ENCODE assay signal across 8 mouse cellular contexts in the genomic region with DNA sequence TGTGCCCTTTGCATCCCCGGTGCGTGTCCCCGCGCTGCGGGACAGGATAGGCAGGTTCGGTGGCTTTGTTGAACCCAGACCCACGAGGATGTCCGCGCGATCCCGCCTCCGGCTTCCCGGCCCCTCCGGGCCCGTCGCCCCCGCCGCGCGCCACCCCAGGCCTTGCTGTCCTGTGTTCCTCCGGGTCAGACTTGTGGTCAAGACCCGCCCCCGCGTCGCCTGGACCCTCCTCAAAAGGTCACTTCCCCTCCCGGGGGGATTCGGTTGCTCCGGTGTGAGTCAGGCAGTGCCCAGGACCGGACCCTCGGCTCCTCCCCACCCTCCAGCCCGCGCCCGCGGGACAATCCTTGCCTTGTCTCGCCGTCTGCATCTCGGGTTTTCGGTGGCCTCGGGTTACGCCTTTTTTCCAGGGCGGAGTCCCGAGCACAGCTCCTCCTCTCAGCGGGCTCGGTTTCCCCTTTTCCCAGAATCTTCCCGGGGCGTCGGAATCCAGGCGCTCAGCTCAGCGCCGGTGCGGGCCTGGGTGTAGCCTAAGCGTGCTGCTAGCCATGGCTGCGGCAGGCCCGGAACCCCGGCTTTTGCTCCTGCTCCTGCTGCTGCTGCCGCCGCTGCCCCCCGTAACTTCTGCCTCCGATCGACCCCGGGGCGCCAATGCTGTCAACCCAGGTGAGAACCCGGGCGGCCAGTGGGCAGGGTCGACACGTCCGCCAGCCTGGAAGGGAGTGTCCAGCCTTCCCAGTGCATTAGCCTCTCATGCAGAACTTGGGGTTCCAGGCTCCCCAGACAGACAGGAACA. TPM values are rescaled to one million over a fixed set of nuclear protein-coding genes. Genes with fewer than 3 reads are reported as not detected.
DNase-seq lines count a peak whose midpoint lies in the region; ATAC-seq and TF ChIP-seq lines count a peak whose summit lies in the region.

No protein-coding gene starts in this region.

- TF ChIP-seq CTCF in liver, postnatal 0 days (IDR thresholded peaks at IDR 0.05; ENCODE audit: low read depth), result no peak

- under 1% methylated on average over 64 of the region's 67 CpGs for WGBS in forebrain, embryonic 14.5 days
- 1% methylated on average over 65 of the region's 67 CpGs for WGBS in liver, postnatal 0 days (ENCODE audit: insufficient replicate concordance)
- WGBS in neural tube, embryonic 15.5 days, result under 1% methylated on average over 66 of the region's 67 CpGs

- H3K9me3 ChIP-seq in ES-E14 (ENCODE audit: control insufficient read depth, insufficient read depth, low read depth, low read length), result no peaks in the 10 kb centered on the region
- no peaks in the 10 kb centered on the region for H3K9me3 ChIP-seq in forebrain, embryonic 14.5 days (replicated peaks; ENCODE audit: control insufficient read depth, low read length)
- H3K9me3 ChIP-seq in liver, postnatal 0 days (ENCODE audit: low read length), result no peaks in the 10 kb centered on the region
- H3K9me3 ChIP-seq in neural tube, embryonic 15.5 days (replicated peaks), result no peaks in the 10 kb centered on the region

- 0 out of 4 replicates have a peak, but pooled peaks cover 0 to 9% of the 10 kb centered on the region in 2 experiments for H3K4me1 ChIP-seq in ES-E14 (ENCODE audit: control insufficient read depth in 2 of 2, insufficient read depth in 2 of 2, low read length in 2 of 2, poor library complexity in 1 of 2)
- H3K4me1 ChIP-seq in forebrain, embryonic 14.5 days (ENCODE audit: control insufficient read depth, insufficient read depth, low read length), result peaks cover 8% of the 10 kb centered on the region
- peaks cover 16% of the 10 kb centered on the region for H3K4me1 ChIP-seq in liver, postnatal 0 days (ENCODE audit: insufficient read depth)
- H3K4me1 ChIP-seq in neural tube, embryonic 15.5 days, result peaks cover 33% of the 10 kb centered on the region

- intact Hi-C loops in heart, postnatal 10 days (cut with DNase I), result no loop called here

- peaks cover 31% of the 10 kb centered on the region for H3K36me3 ChIP-seq in ES-E14 (ENCODE audit: control insufficient read depth, insufficient read depth, low read length, poor library complexity, severe bottlenecking)
- H3K36me3 ChIP-seq in forebrain, embryonic 14.5 days (ENCODE audit: control insufficient read depth, insufficient read depth, low read length), result peaks cover 45% of the 10 kb centered on the region
- H3K36me3 ChIP-seq in liver, postnatal 0 days (replicated peaks; ENCODE audit: insufficient read depth, low read length), result peaks cover 34% of the 10 kb centered on the region; the same call in 1 of the 2 replicates
- H3K36me3 ChIP-seq in neural tube, embryonic 15.5 days, result peaks cover 40% of the 10 kb centered on the region

- peak overlapping the region; percentile 75 to 89 for H3K4me3 ChIP-seq in ES-E14 (ENCODE audit: insufficient read depth in 1 of 2, low read depth in 1 of 2, low read length in 2 of 2, poor library complexity in 1 of 2, severe bottlenecking in 1 of 2)
- peak overlapping the region; percentile 87 for H3K4me3 ChIP-seq in forebrain, embryonic 14.5 days (ENCODE audit: low read depth, low read length)
- H3K4me3 ChIP-seq in liver, postnatal 0 days (ENCODE audit: low read depth, low read length), result peak overlapping the region; percentile 99
- peak overlapping the region; percentile 73 for H3K4me3 ChIP-seq in neural tube, embryonic 15.5 days (replicated peaks)

- peak; percentile 64 for ATAC-seq in forebrain, embryonic 14.5 days
- ATAC-seq in liver, postnatal 0 days, result peak; percentile 60
- ATAC-seq in neural tube, embryonic 15.5 days (ENCODE audit: low FRiP score), result peak; percentile 64

- no peaks in the 10 kb centered on the region for H3K27me3 ChIP-seq in forebrain, embryonic 14.5 days (replicated peaks; ENCODE audit: control insufficient read depth, insufficient read depth, low read length)
- no peaks in the 10 kb centered on the region for H3K27me3 ChIP-seq in liver, postnatal 0 days (ENCODE audit: insufficient read depth, low read length)
- H3K27me3 ChIP-seq in neural tube, embryonic 15.5 days (replicated peaks), result no peaks in the 10 kb centered on the region

- H3K4me2 ChIP-seq in forebrain, embryonic 14.5 days (ENCODE audit: low read length), result peak overlapping the region; percentile 93
- H3K4me2 ChIP-seq in liver, postnatal 0 days (ENCODE audit: low read depth, low read length), result peak overlapping the region; percentile 99
- peak overlapping the region; percentile 74 for H3K4me2 ChIP-seq in neural tube, embryonic 15.5 days

- H3K27ac ChIP-seq in ES-E14 (ENCODE audit: insufficient read depth, low read depth, low read length, poor library complexity, severe bottlenecking), result peak overlapping the region; percentile 71
- peak overlapping the region; percentile 94 for H3K27ac ChIP-seq in forebrain, embryonic 14.5 days (ENCODE audit: low read depth, low read length)
- H3K27ac ChIP-seq in liver, postnatal 0 days (ENCODE audit: low read depth), result peak overlapping the region; percentile 91
- peak overlapping the region; percentile 95 for H3K27ac ChIP-seq in neural tube, embryonic 15.5 days (replicated peaks)

- in situ Hi-C loops in ES-E14 (cut with MboI; ENCODE audit: low sequenced_read_pairs in 2 of 2, unreplicated experiment in 2 of 2), result no loop called here

- TF ChIP-seq EP300 in liver, postnatal 0 days (IDR thresholded peaks at IDR 0.05; ENCODE audit: low read depth), result no peak

- DNase-seq in ES-E14 (ENCODE audit: low read depth, low spot score), result peak; percentile 47
- DNase-seq in cerebellum, adult 11 months, result peak; percentile 76
- peak; percentile 73 for DNase-seq in forebrain, embryonic 14.5 days (ENCODE audit: low spot score)
- DNase-seq in heart, postnatal 10 days, result peak; percentile 84 to 89
- peak; percentile 79 to 87 for DNase-seq in kidney, postnatal 4 days
- DNase-seq in liver, postnatal 0 days, result peak; percentile 81
- DNase-seq in testis, postnatal 14 days (ENCODE audit: low spot score), result peak; percentile 80

- H3K9ac ChIP-seq in ES-E14 (ENCODE audit: insufficient read depth, low read depth, low read length, poor library complexity, severe bottlenecking), result peak overlapping the region; percentile 85
- H3K9ac ChIP-seq in forebrain, embryonic 14.5 days (ENCODE audit: low read length), result peak overlapping the region; percentile 98
- H3K9ac ChIP-seq in liver, postnatal 0 days (replicated peaks), result peak overlapping the region; percentile 91
- H3K9ac ChIP-seq in neural tube, embryonic 15.5 days (replicated peaks), result peak overlapping the region; percentile 90

TF ChIP-seq in ES-E14, 5 proteins besides CTCF, POLR2A, EP300 and RAD21:
- no peak for TF ChIP-seq CHD2 (IDR thresholded peaks at IDR 0.05; ENCODE audit: low read depth, low read length)
- TF ChIP-seq ZC3H11A (IDR thresholded peaks at IDR 0.05; ENCODE audit: borderline replicate concordance, low read depth, low read length), result no peak
- TF ChIP-seq HCFC1 (IDR thresholded peaks at IDR 0.05; ENCODE audit: borderline replicate concordance, insufficient read depth, low read length), result no peak; the same call in 1 of the 2 replicates
- 0 out of 2 replicates have a peak, but pooled peaks have one; percentile 10 for TF ChIP-seq MAFK (IDR thresholded peaks at IDR 0.05; ENCODE audit: insufficient read depth, low read depth, low read length)
- TF ChIP-seq ZNF384 (IDR thresholded peaks at IDR 0.05; ENCODE audit: low read depth, low read length), result no peak

RNA-seq across cellular contexts. Expression of a gene that starts 0.5 kb away (rescaled TPM):
- 41.2 and 46.0 TPM in 2 replicates for total RNA-seq in ES-E14 (2012; rRNA removed)
- 125 and 136 TPM in 2 replicates for polyA plus RNA-seq in forebrain, embryonic 14.5 days (2014; fragmentation: Nextera tagmentation; extraction: Ambion mirVana)
- 10 to 100 TPM; 51.6 to 53.4 TPM for total RNA-seq in heart, postnatal 10 days (2021)
- 44.1 and 47.2 TPM in 2 replicates for polyA plus RNA-seq in liver, postnatal 0 days (2015; fragmentation: Nextera tagmentation; extraction: Ambion mirVana)
- polyA plus RNA-seq in neural tube, embryonic 15.5 days (2015; fragmentation: Nextera tagmentation; extraction: Ambion mirVana), result 126 and 137 TPM in 2 replicates

RNA-seq across cellular contexts. Expression of a gene that starts 0.5 kb away (rescaled TPM):
- total RNA-seq in ES-E14 (2012; rRNA removed), result 155 and 201 TPM in 2 replicates
- polyA plus RNA-seq in forebrain, embryonic 14.5 days (2014; fragmentation: Nextera tagmentation; extraction: Ambion mirVana), result 21.7 and 22.2 TPM in 2 replicates
- total RNA-seq in heart, postnatal 10 days (2021), result 10 to 100 TPM; 45.0 to 47.1 TPM
- polyA plus RNA-seq in liver, postnatal 0 days (2015; fragmentation: Nextera tagmentation; extraction: Ambion mirVana), result 7.6 and 8.8 TPM in 2 replicates
- 36.4 and 39.0 TPM in 2 replicates for polyA plus RNA-seq in neural tube, embryonic 15.5 days (2015; fragmentation: Nextera tagmentation; extraction: Ambion mirVana)

RNA-seq across cellular contexts. Expression of a gene that starts 20.9 kb away (rescaled TPM):
- 0.94 and 1.4 TPM in 2 replicates for total RNA-seq in ES-E14 (2012; rRNA removed)
- polyA plus RNA-seq in forebrain, embryonic 14.5 days (2014; fragmentation: Nextera tagmentation; extraction: Ambion mirVana), result 0.11 TPM in 1 of 2 replicates, not detected in the other
- total RNA-seq in heart, postnatal 10 days (2021), result 1 to 10 TPM; 5.8 to 8.1 TPM
- polyA plus RNA-seq in liver, postnatal 0 days (2015; fragmentation: Nextera tagmentation; extraction: Ambion mirVana), result 6.7 and 7.0 TPM in 2 replicates
- polyA plus RNA-seq in neural tube, embryonic 15.5 days (2015; fragmentation: Nextera tagmentation; extraction: Ambion mirVana), result 0.67 and 1.0 TPM in 2 replicates

RNA-seq across cellular contexts. Expression of a gene that starts 34.3 kb away (rescaled TPM):
- 106 and 114 TPM in 2 replicates for total RNA-seq in ES-E14 (2012; rRNA removed)
- 432 and 495 TPM in 2 replicates for polyA plus RNA-seq in forebrain, embryonic 14.5 days (2014; fragmentation: Nextera tagmentation; extraction: Ambion mirVana)
- total RNA-seq in heart, postnatal 10 days (2021), result 100 to 1,000 TPM; 180 to 184 TPM
- 173 and 176 TPM in 2 replicates for polyA plus RNA-seq in liver, postnatal 0 days (2015; fragmentation: Nextera tagmentation; extraction: Ambion mirVana)
- polyA plus RNA-seq in neural tube, embryonic 15.5 days (2015; fragmentation: Nextera tagmentation; extraction: Ambion mirVana), result 339 and 354 TPM in 2 replicates

RNA-seq across cellular contexts. Expression of a gene that starts 38.9 kb away (rescaled TPM):
- total RNA-seq in ES-E14 (2012; rRNA removed), result 32.2 and 45.6 TPM in 2 replicates
- 2.7 and 3.8 TPM in 2 replicates for polyA plus RNA-seq in forebrain, embryonic 14.5 days (2014; fragmentation: Nextera tagmentation; extraction: Ambion mirVana)
- not detected for total RNA-seq in heart, postnatal 10 days (2021)
- polyA plus RNA-seq in liver, postnatal 0 days (2015; fragmentation: Nextera tagmentation; extraction: Ambion mirVana), result not detected in 2 replicates
- 12.3 and 14.0 TPM in 2 replicates for polyA plus RNA-seq in neural tube, embryonic 15.5 days (2015; fragmentation: Nextera tagmentation; extraction: Ambion mirVana)

Comparison
In these comparisons a context has a peak if more than half of its experiments do, and no peak if none do; other contexts are left out.
1. Peak in every context shown above with its lines: DNase-seq, ATAC-seq, H3K4me3 ChIP-seq and H3K27ac ChIP-seq.